Mouse (Mus musculus) midbrain, embryonic 16.5 days (tissue): ENCODE data around the gene Olfr584. TPM values are rescaled to one million over a fixed set of nuclear protein-coding genes. Genes with fewer than 3 reads are reported as not detected.

ENCODE experiments used
- ATAC-seq: fragments of 200-750 bp; cut with Nextera tagmentation; 2 replicates; pipeline ENCODE4 v1.8.0; 2017; ENCODE audit warnings: moderate TSS enrichment
- H3K27ac ChIP-seq: fragments of 300-500 bp; sonication (generic); 2 replicates; pipeline ENCODE4 v1.5.1; 2014; ENCODE audit warnings: mild to moderate bottlenecking, low read length, mixed read lengths
- H3K27me3 ChIP-seq: fragments of 300-500 bp; sonication (generic); 2 replicates; pipeline ENCODE4 v1.6.1; 2014; ENCODE audit warnings: low read depth, low read length, mixed read lengths; ENCODE audit not compliant: control insufficient read depth, insufficient read depth
- H3K36me3 ChIP-seq: fragments of 300-500 bp; sonication (generic); 2 replicates; pipeline ENCODE4 v1.6.1; 2014; ENCODE audit warnings: mild to moderate bottlenecking, low read length, moderate library complexity, mixed read lengths; ENCODE audit not compliant: control insufficient read depth, insufficient read depth
- H3K4me1 ChIP-seq: fragments of 300-500 bp; sonication (generic); 2 replicates; pipeline ENCODE4 v1.6.1; 2014; ENCODE audit warnings: mild to moderate bottlenecking, low read length, mixed read lengths; ENCODE audit not compliant: control insufficient read depth, insufficient read depth
- H3K4me2 ChIP-seq: fragments of 300-500 bp; sonication (generic); 2 replicates; pipeline ENCODE4 v1.6.1; 2014; ENCODE audit warnings: mild to moderate bottlenecking, low read length, mixed read lengths
- H3K4me3 ChIP-seq: fragments of 300-500 bp; sonication (generic); 2 replicates; pipeline ENCODE4 v1.5.1; 2014; ENCODE audit warnings: low read depth, mild to moderate bottlenecking, low read length, moderate library complexity, mixed read lengths
- H3K9ac ChIP-seq: fragments of 300-500 bp; sonication (generic); 2 replicates; pipeline ENCODE4 v1.6.1; 2014; ENCODE audit warnings: low read depth, low read length, mixed read lengths
- H3K9me3 ChIP-seq: fragments of 300-500 bp; sonication (generic); replicated peaks from 2 replicates; pipeline ENCODE4 v1.6.1; 2014; ENCODE audit warnings: mild to moderate bottlenecking, low read length, mixed read lengths; ENCODE audit not compliant: control insufficient read depth, poor library complexity, severe bottlenecking
- WGBS: fragments of 180-500 bp; shearing (Covaris S2); extraction: QIAGEN DNeasy Blood & Tissue Kit; methylation state at CpG from one replicate; pipeline ENCODE4 v1.1.7; 2014; 5-methylcytosine and 5-hydroxymethylcytosine counted together
- polyA plus RNA-seq: library from polyadenylated mRNA; unstranded; fragments of >200 nt; fragmentation: Nextera tagmentation; extraction: Ambion mirVana; gene quantifications from 2 replicates; pipeline ENCODE4 v1.2.1, GENCODE M21; 2015

Olfr584 gene
- polyA plus RNA-seq = not detected in 2 replicates

DNA sequence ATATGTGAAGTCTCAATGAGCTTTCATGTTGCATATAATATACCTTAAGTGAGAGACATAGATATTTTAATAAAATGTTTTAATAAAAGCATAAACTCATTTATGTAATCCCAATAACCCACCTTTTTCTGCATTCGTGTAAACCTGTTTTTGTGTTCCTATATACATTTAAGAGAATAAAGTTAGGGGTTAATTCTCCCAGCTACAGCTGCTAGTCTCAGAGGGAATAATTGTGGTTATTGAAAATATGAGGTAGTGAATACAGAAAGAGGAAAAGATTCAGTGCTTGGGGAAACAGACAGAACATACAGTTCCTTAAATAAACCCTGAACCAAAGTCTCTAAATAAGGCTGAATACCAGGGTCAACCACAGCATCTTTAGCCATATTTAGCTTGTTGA lies at the start of gene Olfr584:
Olfr584 (plus strand) TSS at position 301 of the 400 bp plus-strand sequence.
- no peak within 1 kb of the TSS for H3K4me2 ChIP-seq
- no peak within 1 kb of the TSS for H3K4me3 ChIP-seq
- H3K9ac ChIP-seq = no peak within 1 kb of the TSS
- no peak within 1 kb of the TSS for H3K27ac ChIP-seq
- no peaks in the 10 kb centered on the region for H3K4me1 ChIP-seq
- no peak for ATAC-seq
- H3K27me3 ChIP-seq = no peaks in the 10 kb centered on the region
- no peaks in the 10 kb centered on the region; the same call in 1 of the 2 replicates for H3K9me3 ChIP-seq
- H3K36me3 ChIP-seq = no peaks in the 10 kb centered on the region
- 88% methylated on average over 1 of the region's 1 CpGs for WGBS

DNA sequence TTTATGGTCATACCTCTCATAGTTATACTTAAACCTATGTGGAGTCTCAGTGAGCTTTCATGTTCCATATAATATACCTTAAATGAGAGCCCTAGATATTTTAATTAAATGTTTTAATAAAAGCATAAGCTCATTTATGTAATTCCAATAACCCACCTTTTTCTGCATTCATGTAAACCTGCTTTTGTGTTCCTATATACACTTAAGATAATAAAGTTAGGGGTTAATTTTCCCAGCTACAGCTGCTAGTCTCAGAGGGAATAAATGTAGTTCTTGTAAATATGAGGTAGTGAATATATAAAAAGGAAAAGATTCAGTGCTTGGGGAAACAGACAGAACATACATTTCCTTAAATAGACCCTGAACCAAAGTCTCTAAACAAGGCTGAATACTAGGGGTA lies 44.0 kb upstream of the Olfr584 start, which contains the start of gene Olfr582:
Olfr582 (plus strand) TSS at position 301 of the 400 bp plus-strand sequence.
- H3K27me3 ChIP-seq = no peaks in the 10 kb centered on the region
- H3K4me2 ChIP-seq = no peak within 1 kb of the TSS
- H3K4me1 ChIP-seq = no peaks in the 10 kb centered on the region
- no peak within 1 kb of the TSS for H3K27ac ChIP-seq
- no peaks in the 10 kb centered on the region for H3K9me3 ChIP-seq
- no peak for ATAC-seq
- no peaks in the 10 kb centered on the region for H3K36me3 ChIP-seq
- no peak within 1 kb of the TSS for H3K4me3 ChIP-seq
- H3K9ac ChIP-seq = no peak within 1 kb of the TSS

DNA sequence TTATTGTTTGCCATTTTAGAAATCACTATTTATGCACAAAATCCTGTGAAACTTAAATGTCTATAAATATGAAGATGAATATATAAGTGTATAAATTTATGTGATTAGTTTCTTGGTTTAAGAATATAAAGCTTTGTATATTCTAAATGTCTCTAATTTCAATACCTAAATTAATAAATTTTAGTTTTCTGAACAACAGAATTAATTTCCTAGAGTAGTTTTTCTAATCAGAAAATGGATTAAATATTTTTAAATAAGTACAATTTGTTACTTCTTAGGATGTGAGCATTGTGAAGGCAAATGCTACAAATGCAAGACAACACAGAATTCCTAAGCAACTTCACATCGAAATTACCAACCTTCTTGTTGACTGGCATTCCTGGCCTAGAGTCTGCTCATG lies 30.7 kb upstream of the Olfr584 start, which contains the start of gene Olfr583:
Olfr583 (plus strand) TSS at position 301 of the 400 bp plus-strand sequence.
- Histone ChIP-seq H3K4me2 (no peak within 1 kb of the TSS), H3K9ac (no peak within 1 kb of the TSS), H3K4me3 (no peak within 1 kb of the TSS), H3K27ac (no peak within 1 kb of the TSS), H3K4me1 (no peaks in the 10 kb centered on the region), H3K27me3 (no peaks in the 10 kb centered on the region), H3K36me3 (no peaks in the 10 kb centered on the region), H3K9me3 (no peaks in the 10 kb centered on the region)
- 94% methylated on average over 1 of the region's 1 CpGs for WGBS
- ATAC-seq = no peak

DNA sequence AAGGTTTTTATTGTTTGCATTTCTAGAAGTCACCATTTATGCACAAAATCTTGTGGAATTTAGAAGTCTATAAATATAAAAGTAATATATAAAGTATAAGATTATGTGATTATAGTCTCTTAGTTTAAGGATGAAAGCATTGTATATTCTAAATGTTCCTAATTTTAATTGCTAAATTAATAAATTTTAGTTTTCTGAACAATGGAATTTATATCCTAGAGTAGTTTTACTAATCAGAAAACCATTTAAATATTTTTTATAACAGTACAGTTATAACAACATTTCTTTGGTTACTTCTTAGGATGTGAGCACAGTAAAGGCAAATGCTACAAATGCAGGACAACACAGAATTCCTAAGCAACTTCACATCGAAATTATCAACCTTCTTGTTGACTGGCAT lies 15.7 kb downstream of the Olfr584 start, which contains the start of gene Olfr585:
Olfr585 (plus strand) TSS at position 301 of the 400 bp plus-strand sequence.
- Histone ChIP-seq H3K36me3 (no peaks in the 10 kb centered on the region), H3K9me3 (no peaks in the 10 kb centered on the region), H3K27ac (no peak within 1 kb of the TSS), H3K27me3 (no peaks in the 10 kb centered on the region), H3K4me1 (no peaks in the 10 kb centered on the region), H3K4me3 (no peak within 1 kb of the TSS), H3K4me2 (no peak within 1 kb of the TSS), H3K9ac (no peak within 1 kb of the TSS)
- WGBS = 88% methylated on average over 1 of the region's 1 CpGs
- ATAC-seq = no peak

DNA sequence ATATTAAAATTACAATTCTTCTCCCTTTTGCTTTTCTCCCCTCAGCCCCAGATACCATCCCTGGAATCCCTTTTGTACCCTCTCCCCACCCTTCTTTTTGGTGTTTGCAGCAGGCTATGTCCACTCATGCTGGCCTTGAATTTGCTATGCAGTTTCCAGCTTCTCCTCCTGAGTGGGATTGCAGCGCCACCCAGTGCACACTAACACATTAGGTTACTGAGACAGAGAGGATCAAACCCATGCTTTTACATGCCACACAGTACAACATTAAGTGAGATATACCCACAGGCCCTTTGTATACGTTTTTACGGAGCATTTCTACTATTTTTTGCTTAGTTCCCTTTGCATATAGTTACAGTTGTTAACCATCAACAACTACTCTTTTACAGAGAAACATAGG lies 37.7 kb downstream of the Olfr584 start:
- Histone ChIP-seq H3K27me3 (no peaks in the 10 kb centered on the region), H3K27ac (no peak overlapping the region), H3K36me3 (no peaks in the 10 kb centered on the region), H3K4me2 (no peak overlapping the region), H3K9me3 (no peaks in the 10 kb centered on the region), H3K9ac (no peak overlapping the region), H3K4me3 (no peak overlapping the region), H3K4me1 (no peaks in the 10 kb centered on the region)
- WGBS = 54% methylated on average over 3 of the region's 3 CpGs
- no peak for ATAC-seq

DNA sequence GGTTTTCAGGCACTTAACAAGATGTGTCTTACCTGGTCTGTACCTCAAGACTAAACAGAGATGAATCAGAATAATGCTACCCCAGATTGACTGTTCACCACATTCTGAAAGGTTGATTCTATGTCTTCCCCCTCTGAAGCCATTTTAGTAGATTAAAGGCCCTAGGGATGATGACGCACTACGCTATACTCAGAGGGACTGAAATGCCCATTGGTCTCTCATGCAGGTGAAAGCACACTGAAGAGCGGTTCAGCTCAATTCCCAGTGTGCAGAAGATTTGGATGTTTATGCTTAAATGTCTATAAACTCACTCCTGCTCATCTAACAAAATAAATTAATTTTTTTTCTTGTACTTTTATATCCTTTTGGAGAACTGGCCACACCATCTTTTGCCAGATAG lies 43.9 kb downstream of the Olfr584 start, which contains the start of gene Olfr586:
Olfr586 (minus strand) TSS at position 101 of the 400 bp plus-strand sequence.
- H3K9me3 ChIP-seq = no peaks in the 10 kb centered on the region; the same call in 1 of the 2 replicates
- ATAC-seq = no peak
- no peak within 1 kb of the TSS for H3K27ac ChIP-seq
- H3K9ac ChIP-seq = no peak within 1 kb of the TSS
- H3K4me1 ChIP-seq = no peaks in the 10 kb centered on the region
- H3K36me3 ChIP-seq = no peaks in the 10 kb centered on the region
- no peak within 1 kb of the TSS for H3K4me2 ChIP-seq
- H3K27me3 ChIP-seq = no peaks in the 10 kb centered on the region
- H3K4me3 ChIP-seq = no peak within 1 kb of the TSS
- 89% methylated on average over 3 of the region's 3 CpGs for WGBS

Other genes starting within 250 kb of the Olfr584 start
- gene Olfr566, start 223.1 kb upstream of the Olfr584 start, polyA plus RNA-seq = not detected in 2 replicates
- gene Olfr568, start 204.8 kb upstream of the Olfr584 start, polyA plus RNA-seq = not detected in 2 replicates
- not detected in 2 replicates for gene Olfr569, start 191.0 kb upstream of the Olfr584 start, polyA plus RNA-seq
- gene Olfr570, start 187.3 kb upstream of the Olfr584 start, polyA plus RNA-seq = 0.20 TPM in 1 of 2 replicates, not detected in the other
- gene Olfr571, start 164.3 kb upstream of the Olfr584 start, polyA plus RNA-seq = not detected in 2 replicates
- not detected in 2 replicates for gene Olfr572, start 157.5 kb upstream of the Olfr584 start, polyA plus RNA-seq
- not detected in 2 replicates for gene Olfr573-ps1, start 139.3 kb upstream of the Olfr584 start, polyA plus RNA-seq
- not detected in 2 replicates for gene Olfr574, start 133.4 kb upstream of the Olfr584 start, polyA plus RNA-seq
- not detected in 2 replicates for gene Olfr575, start 123.1 kb upstream of the Olfr584 start, polyA plus RNA-seq
- gene Olfr576, start 119.2 kb upstream of the Olfr584 start, polyA plus RNA-seq = not detected in 2 replicates
- not detected in 2 replicates for gene Olfr577, start 105.9 kb upstream of the Olfr584 start, polyA plus RNA-seq
- gene Olfr578, start 92.6 kb upstream of the Olfr584 start, polyA plus RNA-seq = not detected in 2 replicates
- not detected in 2 replicates for gene Olfr582, start 43.9 kb upstream of the Olfr584 start, polyA plus RNA-seq
- gene Olfr583, start 30.6 kb upstream of the Olfr584 start, polyA plus RNA-seq = not detected in 2 replicates
- not detected in 2 replicates for gene Olfr585, start 15.8 kb downstream of the Olfr584 start, polyA plus RNA-seq
- not detected in 2 replicates for gene Olfr586, start 43.8 kb downstream of the Olfr584 start, polyA plus RNA-seq
- gene Olfr588-ps1, start 59.0 kb downstream of the Olfr584 start, polyA plus RNA-seq = not detected in 2 replicates
- gene Olfr589, start 74.5 kb downstream of the Olfr584 start, polyA plus RNA-seq = not detected in 2 replicates
- not detected in 2 replicates for gene Olfr591, start 96.5 kb downstream of the Olfr584 start, polyA plus RNA-seq
- gene Olfr592, start 102.9 kb downstream of the Olfr584 start, polyA plus RNA-seq = not detected in 2 replicates
- gene Olfr593, start 130.0 kb downstream of the Olfr584 start, polyA plus RNA-seq = not detected in 2 replicates
- not detected in 2 replicates for gene Olfr594, start 135.1 kb downstream of the Olfr584 start, polyA plus RNA-seq
- not detected in 2 replicates for gene Usp17ld, start 170.6 kb downstream of the Olfr584 start, polyA plus RNA-seq
- gene Olfr596, start 223.8 kb downstream of the Olfr584 start, polyA plus RNA-seq = 0.06 TPM in 1 of 2 replicates, not detected in the other
- not detected in 2 replicates for gene Olfr597, start 234.4 kb downstream of the Olfr584 start, polyA plus RNA-seq
- gene Olfr598, start 241.7 kb downstream of the Olfr584 start, polyA plus RNA-seq = not detected in 2 replicates